Mouse (Mus musculus): ENCODE data around the gene Eml2.

GRCm38 (mm10) chr7:19253437-19253836, 77.2 kb downstream of the Eml2 start:
- TF ChIP-seq CTCF (IDR thresholded peaks at IDR 0.05) (no peak), EP300 (IDR thresholded peaks at IDR 0.05) (no peak)
